9 mouse cellular contexts compared by ENCODE assay signal in genomic region chr16:78237641-78238051, GRCm38 (mm10).
DNase-seq lines count a peak whose midpoint lies in the region; ATAC-seq and TF ChIP-seq lines count a peak whose summit lies in the region.
"Had no signal": no experiment of that assay in that cellular context is flagged by ENCODE, and none has a peak within 500 bp of the region (broad histone marks: within the 10 kb centered on the region; RNA-seq: fewer than 3 reads in every experiment).

No protein-coding gene starts in this region.

- 1% methylated on average over 12 of the region's 15 CpGs for WGBS in heart, embryonic 11.5 days (ENCODE audit: insufficient replicate concordance)
- 0% methylated on average over 13 of the region's 15 CpGs for WGBS in forebrain, embryonic 12.5 days
- WGBS in liver, embryonic 11.5 days: 1% methylated on average over 13 of the region's 15 CpGs

- H3K4me3 ChIP-seq in heart, embryonic 11.5 days (ENCODE audit: low read depth, low read length): peak overlapping the region; percentile 47
- 0 out of 2 replicates have a peak overlapping the region, but pooled peaks have one; percentile 17 for H3K4me3 ChIP-seq in E14TG2a.4 (replicated peaks; ENCODE audit: low read length)
- peak overlapping the region; percentile 38 for H3K4me3 ChIP-seq in forebrain, embryonic 12.5 days (replicated peaks)
- peak overlapping the region; percentile 34 for H3K4me3 ChIP-seq in liver, embryonic 11.5 days (ENCODE audit: low read depth, low read length)

- no peaks in the 10 kb centered on the region; the same call in 1 of the 2 replicates for H3K4me1 ChIP-seq in heart, embryonic 11.5 days (ENCODE audit: control insufficient read depth, insufficient read depth, low read length)
- H3K4me1 ChIP-seq in E14TG2a.4 (replicated peaks; ENCODE audit: low read depth, low read length): peaks cover 29% of the 10 kb centered on the region
- peaks cover 18% of the 10 kb centered on the region for H3K4me1 ChIP-seq in forebrain, embryonic 12.5 days
- no peaks in the 10 kb centered on the region for H3K4me1 ChIP-seq in liver, embryonic 11.5 days (replicated peaks; ENCODE audit: control insufficient read depth, insufficient read depth, low read length)

- H3K9me3 ChIP-seq in heart, embryonic 11.5 days (replicated peaks; ENCODE audit: control insufficient read depth, low read length): no peaks in the 10 kb centered on the region
- H3K9me3 ChIP-seq in E14TG2a.4 (ENCODE audit: low read length): peaks cover 6% of the 10 kb centered on the region; the same call in 1 of the 2 replicates
- H3K9me3 ChIP-seq in forebrain, embryonic 12.5 days: no peaks in the 10 kb centered on the region
- H3K9me3 ChIP-seq in liver, embryonic 11.5 days (ENCODE audit: control insufficient read depth, low read length): no peaks in the 10 kb centered on the region

- peak overlapping the region; percentile 91 for H3K4me2 ChIP-seq in heart, embryonic 11.5 days
- H3K4me2 ChIP-seq in forebrain, embryonic 12.5 days: peak overlapping the region; percentile 71
- H3K4me2 ChIP-seq in liver, embryonic 11.5 days: peak overlapping the region; percentile 66

- peak overlapping the region; percentile 47 for H3K9ac ChIP-seq in heart, embryonic 11.5 days (ENCODE audit: low read depth, low read length)
- H3K9ac ChIP-seq in forebrain, embryonic 12.5 days: peak overlapping the region; percentile 66
- H3K9ac ChIP-seq in liver, embryonic 11.5 days (ENCODE audit: low read depth, low read length): no peak overlapping the region

- no peak for TF ChIP-seq CTCF in E14TG2a.4 (conservative IDR thresholded peaks at IDR 0.05; ENCODE audit: low read length)

- ATAC-seq in heart, embryonic 11.5 days (replicated peaks; ENCODE audit: insufficient number of reproducible peaks, low FRiP score, low TSS enrichment): no peak
- ATAC-seq in forebrain, embryonic 12.5 days (ENCODE audit: low FRiP score): peak; percentile 66
- no peak for ATAC-seq in liver, embryonic 11.5 days (replicated peaks; ENCODE audit: low FRiP score)

- H3K27ac ChIP-seq in heart, embryonic 11.5 days (ENCODE audit: low read depth, low read length): no peak overlapping the region
- H3K27ac ChIP-seq in forebrain, embryonic 12.5 days: peak overlapping the region; percentile 91
- no peak overlapping the region for H3K27ac ChIP-seq in liver, embryonic 11.5 days (ENCODE audit: low read depth, low read length)

- no peaks in the 10 kb centered on the region for H3K27me3 ChIP-seq in heart, embryonic 11.5 days (ENCODE audit: control insufficient read depth, insufficient read depth, low read length)
- peaks cover 53% of the 10 kb centered on the region for H3K27me3 ChIP-seq in E14TG2a.4 (ENCODE audit: insufficient read depth, low read length)
- H3K27me3 ChIP-seq in forebrain, embryonic 12.5 days: peaks cover 17% of the 10 kb centered on the region; the same call in 1 of the 2 replicates
- peaks cover 23% of the 10 kb centered on the region for H3K27me3 ChIP-seq in liver, embryonic 11.5 days (replicated peaks; ENCODE audit: control insufficient read depth, insufficient read depth, low read length)
- H3K27me3 ChIP-seq: CH12.LX had no signal

- DNase-seq in heart, postnatal 4 days: no peak
- DNase-seq in liver, embryonic 11.5 days (ENCODE audit: low spot score): no peak
- peak; percentile 68 for DNase-seq in retina, embryonic 14.5 days (ENCODE audit: low spot score)
- no peak for DNase-seq in adrenal gland, postnatal 10 days
- no peak for DNase-seq in cerebellum, adult 9-11 months

- H3K36me3 ChIP-seq in heart, embryonic 11.5 days (ENCODE audit: control insufficient read depth, insufficient read depth, low read length): no peaks in the 10 kb centered on the region
- no peaks in the 10 kb centered on the region for H3K36me3 ChIP-seq in E14TG2a.4 (ENCODE audit: insufficient read depth, low read length)
- no peaks in the 10 kb centered on the region for H3K36me3 ChIP-seq in forebrain, embryonic 12.5 days (replicated peaks)
- H3K36me3 ChIP-seq in liver, embryonic 11.5 days (ENCODE audit: control insufficient read depth, insufficient read depth, low read length): no peaks in the 10 kb centered on the region
